Mouse (Mus musculus) hindbrain, embryonic 12.5 days (tissue): ENCODE measurements around the gene Gata2. TPM values are rescaled to one million over a fixed set of nuclear protein-coding genes. Genes with fewer than 3 reads are reported as not detected.

Experiments used
- ATAC-seq: fragments of 200-750 bp; cut with Nextera tagmentation; 2 replicates; pipeline ENCODE4 v1.8.0; 2017; ENCODE audit warnings: moderate TSS enrichment; ENCODE audit not compliant: low FRiP score
- H3K27ac ChIP-seq: fragments of 300-500 bp; sonication (generic); 2 replicates; pipeline ENCODE4 v1.5.1; 2016; ENCODE audit warnings: mild to moderate bottlenecking
- H3K27me3 ChIP-seq: fragments of 300-500 bp; sonication (generic); 2 replicates; pipeline ENCODE4 v1.6.1; 2016; ENCODE audit warnings: mild to moderate bottlenecking
- H3K36me3 ChIP-seq: fragments of 300-500 bp; sonication (generic); 2 replicates; pipeline ENCODE4 v1.6.1; 2016; ENCODE audit warnings: mild to moderate bottlenecking
- H3K4me1 ChIP-seq: fragments of 300-500 bp; sonication (generic); 2 replicates; pipeline ENCODE4 v1.6.1; 2016
- H3K4me2 ChIP-seq: fragments of 300-500 bp; sonication (generic); replicated peaks from 2 replicates; pipeline ENCODE4 v1.6.1; 2016; ENCODE audit warnings: mild to moderate bottlenecking
- H3K4me3 ChIP-seq: fragments of 300-500 bp; sonication (generic); 2 replicates; pipeline ENCODE4 v1.5.1; 2016; ENCODE audit warnings: mild to moderate bottlenecking
- H3K9ac ChIP-seq: fragments of 300-500 bp; sonication (generic); 2 replicates; pipeline ENCODE4 v1.6.1; 2016; ENCODE audit warnings: mild to moderate bottlenecking, moderate library complexity
- H3K9me3 ChIP-seq: fragments of 300-500 bp; sonication (generic); replicated peaks from 2 replicates; pipeline ENCODE4 v1.6.1; 2016; ENCODE audit warnings: mild to moderate bottlenecking
- WGBS: fragments of 180-500 bp; shearing (Covaris S2); methylation state at CpG from one replicate; pipeline ENCODE4 v1.1.7; 2016; 5-methylcytosine and 5-hydroxymethylcytosine counted together
- polyA plus RNA-seq: library from polyadenylated mRNA; unstranded; fragments of >200 nt; fragmentation: Nextera tagmentation; extraction: Ambion mirVana; gene quantifications from 2 replicates; pipeline ENCODE4 v1.2.1, GENCODE M21; 2016

Gene Gata2
- polyA plus RNA-seq, 1 experiment from 2014 or later, result 43.6 TPM

- WGBS, result under 1% methylated on average over 43 of the region's 44 CpGs
- Histone ChIP-seq H3K9me3 (no peaks in the 10 kb centered on the region), H3K4me1 (peaks cover 43% of the 10 kb centered on the region), H3K27me3 (peaks cover 100% of the 10 kb centered on the region), H3K9ac (peak overlapping the region; percentile 38), H3K4me3 (peak overlapping the region; percentile 40), H3K36me3 (no peaks in the 10 kb centered on the region), H3K27ac (peak overlapping the region; percentile 40), H3K4me2 (peak overlapping the region; percentile 60)
- ATAC-seq, result no peak
Measured at GRCm38 (mm10) chr6:88196733-88197312, 3.1 kb downstream of the Gata2 start.

GRCm38 (mm10) chr6:88197313-88198069 lies 3.8 kb downstream of the Gata2 start:
- H3K9me3 ChIP-seq, result no peaks in the 10 kb centered on the region
- H3K4me2 ChIP-seq, result peak overlapping the region; percentile 60
- WGBS, result 1% methylated on average over 39 of the region's 39 CpGs
- peak overlapping the region; percentile 23 for H3K9ac ChIP-seq
- H3K36me3 ChIP-seq, result no peaks in the 10 kb centered on the region
- peaks cover 43% of the 10 kb centered on the region for H3K4me1 ChIP-seq
- peak overlapping the region; percentile 40; the same call in 1 of the 2 replicates for H3K27ac ChIP-seq
- peaks cover 100% of the 10 kb centered on the region for H3K27me3 ChIP-seq
- H3K4me3 ChIP-seq, result peak overlapping the region; percentile 40
- no peak for ATAC-seq

- Histone ChIP-seq H3K36me3 (no peaks in the 10 kb centered on the region), H3K9ac (peak overlapping the region; percentile 56), H3K27me3 (peaks cover 99% of the 10 kb centered on the region), H3K4me3 (peak overlapping the region; percentile 40), H3K4me2 (peak overlapping the region; percentile 60), H3K4me1 (peaks cover 43% of the 10 kb centered on the region), H3K9me3 (no peaks in the 10 kb centered on the region), H3K27ac (no peak overlapping the region)
- peak; percentile 58; the same call in 1 of the 2 replicates for ATAC-seq
- under 1% methylated on average over 45 of the region's 62 CpGs for WGBS
Measured at GRCm38 (mm10) chr6:88198070-88198940, 4.6 kb downstream of the Gata2 start.

GRCm38 (mm10) chr6:88199001-88199717 lies 5.5 kb downstream of the Gata2 start:
- no peak for ATAC-seq
- 2% methylated on average over 39 of the region's 39 CpGs for WGBS
- peaks cover 36% of the 10 kb centered on the region for H3K4me1 ChIP-seq
- H3K9me3 ChIP-seq, result no peaks in the 10 kb centered on the region
- H3K4me2 ChIP-seq, result peak overlapping the region; percentile 60
- H3K27ac ChIP-seq, result no peak overlapping the region
- no peaks in the 10 kb centered on the region for H3K36me3 ChIP-seq
- peak overlapping the region; percentile 56 for H3K9ac ChIP-seq
- peaks cover 99% of the 10 kb centered on the region for H3K27me3 ChIP-seq
- H3K4me3 ChIP-seq, result peak overlapping the region; percentile 40

GRCm38 (mm10) chr6:88199718-88200692 lies 6.3 kb downstream of the Gata2 start:
- no peak overlapping the region for H3K27ac ChIP-seq
- H3K9ac ChIP-seq, result peak overlapping the region; percentile 49
- H3K4me1 ChIP-seq, result peaks cover 39% of the 10 kb centered on the region
- no peaks in the 10 kb centered on the region for H3K36me3 ChIP-seq
- peaks cover 99% of the 10 kb centered on the region for H3K27me3 ChIP-seq
- peak overlapping the region; percentile 40 for H3K4me3 ChIP-seq
- ATAC-seq, result no peak
- peak overlapping the region; percentile 60 for H3K4me2 ChIP-seq
- 2% methylated on average over 50 of the region's 50 CpGs for WGBS
- no peaks in the 10 kb centered on the region for H3K9me3 ChIP-seq

- Histone ChIP-seq H3K9ac (peak overlapping the region; percentile 49; the same call in 1 of the 2 replicates), H3K27ac (no peak overlapping the region), H3K9me3 (no peaks in the 10 kb centered on the region), H3K4me3 (peak overlapping the region; percentile 40), H3K36me3 (no peaks in the 10 kb centered on the region), H3K27me3 (peaks cover 98% of the 10 kb centered on the region), H3K4me1 (peaks cover 39% of the 10 kb centered on the region), H3K4me2 (peak overlapping the region; percentile 60)
- 4% methylated on average over 20 of the region's 20 CpGs for WGBS
- no peak for ATAC-seq
Measured at GRCm38 (mm10) chr6:88200693-88201609, 7.3 kb downstream of the Gata2 start.

GRCm38 (mm10) chr6:88201926-88202700 lies 8.4 kb downstream of the Gata2 start:
- peak overlapping the region; percentile 11; the same call in 1 of the 2 replicates for H3K4me3 ChIP-seq
- H3K9ac ChIP-seq, result no peak overlapping the region
- H3K4me1 ChIP-seq, result peaks cover 36% of the 10 kb centered on the region
- H3K9me3 ChIP-seq, result no peaks in the 10 kb centered on the region
- 6% methylated on average over 15 of the region's 15 CpGs for WGBS
- peak overlapping the region; percentile 7; the same call in 1 of the 2 replicates for H3K4me2 ChIP-seq
- H3K27me3 ChIP-seq, result peaks cover 98% of the 10 kb centered on the region
- no peak overlapping the region for H3K27ac ChIP-seq
- H3K36me3 ChIP-seq, result no peaks in the 10 kb centered on the region
- no peak for ATAC-seq

GRCm38 (mm10) chr6:88202921-88203690 lies 9.4 kb downstream of the Gata2 start:
- WGBS, result under 1% methylated on average over 24 of the region's 24 CpGs

GRCm38 (mm10) chr6:88203791-88204405 lies 10.2 kb downstream of the Gata2 start:
- WGBS, result 7% methylated on average over 10 of the region's 10 CpGs
- no peaks in the 10 kb centered on the region for H3K36me3 ChIP-seq
- no peak for ATAC-seq
- H3K4me2 ChIP-seq, result peak overlapping the region; percentile 24; the same call in 1 of the 2 replicates
- no peak overlapping the region for H3K4me3 ChIP-seq
- H3K27me3 ChIP-seq, result peaks cover 98% of the 10 kb centered on the region
- no peak overlapping the region for H3K27ac ChIP-seq
- no peaks in the 10 kb centered on the region for H3K9me3 ChIP-seq
- no peak overlapping the region for H3K9ac ChIP-seq
- H3K4me1 ChIP-seq, result peaks cover 22% of the 10 kb centered on the region

More at GRCm38 (mm10) chr6:88202921-88203690, 9.4 kb downstream of the Gata2 start:
- peaks cover 98% of the 10 kb centered on the region for H3K27me3 ChIP-seq
- no peak overlapping the region for H3K27ac ChIP-seq
- ATAC-seq, result no peak
- H3K36me3 ChIP-seq, result no peaks in the 10 kb centered on the region
- H3K4me3 ChIP-seq, result no peak overlapping the region
- H3K4me2 ChIP-seq, result peak overlapping the region; percentile 24; the same call in 1 of the 2 replicates
- H3K4me1 ChIP-seq, result peaks cover 30% of the 10 kb centered on the region
- no peaks in the 10 kb centered on the region for H3K9me3 ChIP-seq
- H3K9ac ChIP-seq, result no peak overlapping the region
